Mouse (Mus musculus) cortical plate, adult 2 months (tissue): ENCODE data around the gene Mavs.

ENCODE experiments used
- CTCF ChIP-seq: fragments of 200-500 bp; IDR thresholded peaks from 2 replicates; pipeline ENCODE4 v1.5.1; 2011; ENCODE audit warnings: mild to moderate bottlenecking, control low read depth, low read length; ENCODE audit not compliant: insufficient read depth; ENCODE audit errors: extremely low read depth
- POLR2A ChIP-seq: fragments of 200-500 bp; IDR thresholded peaks from 2 replicates; pipeline ENCODE4 v1.6.1; 2011; ENCODE audit warnings: mild to moderate bottlenecking, low read length, control low read depth; ENCODE audit not compliant: insufficient read depth; ENCODE audit errors: extremely low read depth

- TF ChIP-seq CTCF (no peak), POLR2A (no peak)
Observed at GRCm38 (mm10) chr2:131215941-131216858, 17.7 kb upstream of the Mavs start.
